Mouse (Mus musculus) cortical plate, adult 2 months (tissue): ENCODE measurements around the gene Ccser2.

Source experiments
- CTCF ChIP-seq: fragments of 200-500 bp; IDR thresholded peaks from 2 replicates; pipeline ENCODE4 v1.5.1; 2011; ENCODE audit warnings: mild to moderate bottlenecking, control low read depth, low read length; ENCODE audit not compliant: insufficient read depth; ENCODE audit errors: extremely low read depth
- POLR2A ChIP-seq: fragments of 200-500 bp; IDR thresholded peaks from 2 replicates; pipeline ENCODE4 v1.6.1; 2011; ENCODE audit warnings: mild to moderate bottlenecking, low read length, control low read depth; ENCODE audit not compliant: insufficient read depth; ENCODE audit errors: extremely low read depth

- TF ChIP-seq CTCF (no peak), POLR2A (no peak)
These were observed 62.6 kb downstream of the Ccser2 start for GRCm38 (mm10) chr14:36905809-36906522.
